Mouse (Mus musculus): ENCODE data around the gene Smad9. TPM values are rescaled to one million over a fixed set of nuclear protein-coding genes. Genes with fewer than 3 reads are reported as not detected.
A peak's percentile ranks its signal among the peaks of the same experiment; 100 is the strongest.

The Smad9 gene
- polyA plus RNA-seq, 1 experiment from 2014 or later = 0.26 TPM

DNA sequence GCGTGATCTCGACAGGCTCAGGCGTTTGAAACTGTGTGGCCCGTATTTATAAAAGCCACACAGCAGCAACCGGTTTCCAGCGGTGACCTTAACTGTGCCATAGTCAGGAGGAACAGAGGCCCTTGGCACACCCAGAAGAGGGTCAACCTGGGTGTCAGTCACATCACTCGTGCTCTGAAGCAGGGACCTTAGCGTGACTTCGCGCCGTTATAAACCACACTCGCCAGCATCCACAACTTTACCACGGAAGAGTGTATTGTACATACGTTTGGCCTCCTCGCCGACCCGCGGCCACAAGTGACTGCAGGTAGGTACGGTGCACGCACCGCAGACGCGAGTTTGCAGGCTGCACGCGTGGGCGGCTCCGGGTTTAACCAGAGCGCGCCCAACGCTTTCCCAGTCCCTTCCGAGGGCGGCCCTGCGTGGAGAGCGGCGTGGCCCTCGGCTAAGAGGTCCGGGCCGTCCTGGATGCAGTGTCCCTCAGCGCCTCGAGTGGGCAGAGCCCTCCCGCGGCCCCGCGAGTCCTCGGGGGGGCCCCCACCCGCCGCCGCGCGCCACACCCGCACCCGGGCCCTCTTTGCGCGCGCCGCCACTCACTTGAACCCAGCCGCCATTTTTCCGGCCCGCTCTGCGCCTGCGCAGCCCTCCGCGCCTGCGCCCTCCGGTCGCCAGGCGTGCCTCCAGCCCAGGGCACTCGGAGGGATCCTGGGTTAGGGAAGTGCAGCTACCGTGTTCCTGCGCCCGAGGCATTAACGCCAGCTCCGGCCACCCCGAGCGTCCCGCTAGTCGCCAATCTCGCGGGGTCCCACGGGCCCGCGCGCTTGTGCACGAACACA lies 20.8 kb upstream of the Smad9 start:
- under 1% methylated on average over 84 of the region's 84 CpGs for whole genome bisulfite sequencing
- no peaks in the 10 kb centered on the region for H3K27me3 ChIP-seq (ENCODE audit: low read depth, poor library complexity, severe bottlenecking)
- H3K4me3 ChIP-seq = peak overlapping the region; percentile 90
- peak overlapping the region; percentile 98 for H3K27ac ChIP-seq
- DNase-seq (ENCODE audit: low spot score) = peak; percentile 95
- H3K9me3 ChIP-seq (replicated peaks) = no peaks in the 10 kb centered on the region
- peaks cover 59% of the 10 kb centered on the region for H3K36me3 ChIP-seq
- H3K4me1 ChIP-seq = peaks cover 30% of the 10 kb centered on the region

- WGBS = under 1% methylated on average over 64 of the region's 65 CpGs
Observed at GRCm38 (mm10) chr3:54735247-54736046, 19.9 kb upstream of the Smad9 start, which contains the start of the genes Exosc8 and Alg5. Exosc8 (minus strand) TSS chr3:54735393. Alg5 (plus strand) TSS chr3:54735539.

DNA sequence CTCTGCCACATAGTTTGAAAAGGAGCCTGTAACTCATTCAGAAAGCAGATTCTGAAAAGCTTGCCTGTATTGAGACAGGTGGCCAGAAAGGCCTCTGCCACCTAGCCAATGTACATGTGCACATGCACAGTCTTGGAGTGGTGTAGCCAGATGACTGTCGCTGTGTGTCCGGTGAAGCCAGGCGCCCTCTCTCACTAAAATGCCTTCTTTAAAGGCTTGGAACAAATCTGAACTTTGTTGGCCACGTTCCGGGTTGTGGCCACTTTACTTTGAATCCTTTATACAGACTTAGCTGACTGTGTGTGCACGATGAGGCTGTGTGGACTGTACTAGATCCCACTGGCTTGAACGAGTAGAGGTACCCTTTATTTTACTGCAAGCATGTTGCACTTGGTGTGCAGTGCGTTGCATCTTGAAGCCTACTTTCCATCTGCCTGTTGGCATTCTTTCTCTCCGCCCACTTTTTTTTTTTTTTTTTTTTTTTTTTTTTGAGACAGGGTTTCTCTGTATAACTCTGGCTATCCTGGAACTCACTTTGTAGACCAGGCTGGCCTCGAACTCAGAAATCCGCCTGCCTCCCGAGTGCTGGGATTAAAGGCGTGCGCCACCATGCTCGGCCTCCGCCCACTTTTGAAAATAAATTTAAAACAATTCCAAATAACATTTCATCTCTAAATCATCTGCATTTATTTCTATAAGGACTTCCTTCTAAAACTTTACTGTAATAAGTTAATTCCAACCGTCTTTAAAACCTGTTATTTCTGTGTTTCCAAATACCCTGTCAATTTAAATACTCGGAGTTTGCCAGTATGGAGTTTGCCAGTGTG lies 19.1 kb upstream of the Smad9 start:
- H3K36me3 ChIP-seq = peaks cover 59% of the 10 kb centered on the region
- peak; percentile 50 for DNase-seq (ENCODE audit: low spot score)

More at GRCm38 (mm10) chr3:54735247-54736046, 19.9 kb upstream of the Smad9 start, which contains the start of the genes Exosc8 and Alg5:
- Histone ChIP-seq H3K4me3 (peak within 1 kb of the TSS; percentile 90), H3K36me3 (peaks cover 59% of the 10 kb centered on the region), H3K27me3 (ENCODE audit: low read depth, poor library complexity, severe bottlenecking) (no peaks in the 10 kb centered on the region), H3K27ac (peak within 1 kb of the TSS; percentile 98), H3K9me3 (replicated peaks) (no peaks in the 10 kb centered on the region), H3K4me1 (peaks cover 30% of the 10 kb centered on the region)
- DNase-seq (ENCODE audit: low spot score) = peak; percentile 99

DNA sequence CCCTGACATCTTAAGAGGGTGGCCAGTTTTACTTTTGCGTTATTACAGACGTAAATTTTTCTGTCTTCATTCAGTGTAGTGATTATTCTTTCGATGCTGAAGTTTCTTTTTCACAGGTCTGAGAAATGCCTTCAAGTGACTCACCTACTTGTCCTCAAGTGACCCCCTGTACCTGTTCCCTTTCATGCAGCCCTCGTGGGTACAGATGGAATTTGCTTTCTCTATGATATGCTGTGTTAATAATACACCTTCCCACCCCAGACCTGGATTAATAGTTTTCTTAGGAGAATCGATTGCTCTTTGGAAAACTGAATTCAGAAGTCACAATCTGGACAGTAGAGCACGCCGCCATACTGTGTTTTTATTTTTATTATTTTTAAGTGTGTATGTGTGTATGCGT lies 18.1 kb upstream of the Smad9 start:
- peaks cover 59% of the 10 kb centered on the region for H3K36me3 ChIP-seq
- 94% methylated on average over 8 of the region's 8 CpGs for WGBS
- peaks cover 21% of the 10 kb centered on the region for H3K4me1 ChIP-seq
- DNase-seq (ENCODE audit: low spot score) = no peak
- no peak overlapping the region for H3K4me3 ChIP-seq
- no peak overlapping the region for H3K27ac ChIP-seq
- H3K27me3 ChIP-seq (ENCODE audit: low read depth, poor library complexity, severe bottlenecking) = no peaks in the 10 kb centered on the region
- H3K9me3 ChIP-seq (replicated peaks) = no peaks in the 10 kb centered on the region

More for the DNA sequence above, 19.1 kb upstream of the Smad9 start:
- Histone ChIP-seq H3K27ac (peak overlapping the region; percentile 98), H3K4me1 (peaks cover 30% of the 10 kb centered on the region), H3K27me3 (ENCODE audit: low read depth, poor library complexity, severe bottlenecking) (no peaks in the 10 kb centered on the region), H3K4me3 (peak overlapping the region; percentile 90), H3K9me3 (replicated peaks) (no peaks in the 10 kb centered on the region)
- WGBS = 65% methylated on average over 18 of the region's 18 CpGs

DNA sequence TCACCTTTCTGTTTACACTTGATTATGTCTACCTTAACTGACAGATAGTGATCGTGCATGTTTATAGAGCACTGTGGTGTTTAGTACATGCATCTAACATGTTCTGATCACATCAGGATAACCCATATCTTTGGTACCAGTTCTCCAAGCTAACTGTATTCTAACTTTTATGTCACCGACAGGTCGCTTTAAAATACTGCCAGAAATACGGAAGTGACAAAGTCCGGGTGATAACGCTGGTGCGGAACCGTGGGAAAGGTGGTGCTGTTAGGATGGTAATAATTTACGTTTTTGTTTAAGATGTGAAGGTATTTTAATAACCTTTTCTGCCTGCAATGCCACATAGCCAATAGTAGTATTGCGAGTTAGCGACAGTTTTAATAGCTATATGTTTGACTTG lies 13.4 kb upstream of the Smad9 start:
- 95% methylated on average over 11 of the region's 11 CpGs for WGBS

DNA sequence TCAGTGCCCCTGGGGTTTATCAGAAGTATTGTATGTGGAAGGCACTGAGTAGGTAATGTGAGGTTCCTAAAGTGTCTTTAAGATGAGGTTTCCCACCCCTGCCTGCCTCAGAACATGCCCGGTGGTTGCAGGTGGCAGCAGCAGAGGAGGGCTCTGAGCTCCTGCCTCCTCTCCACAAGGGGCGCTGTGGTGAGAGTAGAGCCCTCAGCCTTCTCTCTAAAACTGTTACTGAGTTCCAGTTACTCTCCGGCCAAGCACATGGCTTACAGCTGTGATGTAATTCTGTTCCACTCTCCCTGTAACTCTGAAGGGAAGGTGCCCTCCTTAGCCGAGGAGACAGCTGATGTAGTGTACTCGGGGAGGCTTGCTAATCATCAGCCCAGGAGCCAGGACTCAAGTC lies 9.6 kb upstream of the Smad9 start:
- 59% methylated on average over 5 of the region's 5 CpGs for WGBS
- Histone ChIP-seq H3K27ac (no peak overlapping the region), H3K4me1 (no peaks in the 10 kb centered on the region), H3K27me3 (ENCODE audit: low read depth, poor library complexity, severe bottlenecking) (no peaks in the 10 kb centered on the region), H3K36me3 (peaks cover 99% of the 10 kb centered on the region), H3K4me3 (no peak overlapping the region), H3K9me3 (replicated peaks) (no peaks in the 10 kb centered on the region)
- DNase-seq (ENCODE audit: low spot score) = peak; percentile 49

More for the DNA sequence above, 13.4 kb upstream of the Smad9 start:
- DNase-seq (ENCODE audit: low spot score) = no peak
- Histone ChIP-seq H3K4me1 (no peaks in the 10 kb centered on the region), H3K36me3 (peaks cover 93% of the 10 kb centered on the region), H3K4me3 (no peak overlapping the region), H3K27ac (no peak overlapping the region), H3K27me3 (ENCODE audit: low read depth, poor library complexity, severe bottlenecking) (no peaks in the 10 kb centered on the region), H3K9me3 (replicated peaks) (no peaks in the 10 kb centered on the region)

DNA sequence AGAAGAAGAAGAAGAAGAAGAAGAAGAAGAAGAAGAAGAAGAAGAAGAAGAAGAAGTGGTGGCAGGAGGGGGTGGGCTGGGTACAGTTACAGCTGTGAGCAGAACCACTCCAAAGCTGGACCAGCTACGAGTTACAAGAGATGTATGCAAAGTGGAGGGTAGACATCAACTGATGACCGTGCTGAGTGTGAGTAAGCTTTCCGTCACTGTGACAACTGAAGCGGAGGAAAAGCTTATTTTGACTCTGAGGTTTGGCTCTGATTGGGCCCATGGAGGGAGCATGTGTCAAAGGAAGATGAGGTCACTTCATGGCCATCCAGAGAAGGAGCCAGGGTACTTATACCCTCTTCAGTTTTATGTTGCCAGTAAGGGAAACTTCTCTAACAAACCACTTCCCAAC lies 2.0 kb upstream of the Smad9 start:
- peaks cover 32% of the 10 kb centered on the region for H3K36me3 ChIP-seq
- no peak for DNase-seq (ENCODE audit: low spot score)
- WGBS = 76% methylated on average over 4 of the region's 4 CpGs

GRCm38 (mm10) chr3:54756058-54756457 lies 676 bp downstream of the Smad9 start:
- H3K27me3 ChIP-seq (ENCODE audit: low read depth, poor library complexity, severe bottlenecking) = peaks cover 31% of the 10 kb centered on the region
- peak overlapping the region; percentile 78 for H3K4me3 ChIP-seq
- H3K9me3 ChIP-seq (replicated peaks) = no peaks in the 10 kb centered on the region
- peak overlapping the region; percentile 78; the same call in 1 of the 2 replicates for H3K27ac ChIP-seq
- WGBS = under 1% methylated on average over 11 of the region's 11 CpGs
- peaks cover 5% of the 10 kb centered on the region for H3K36me3 ChIP-seq
- peaks cover 21% of the 10 kb centered on the region for H3K4me1 ChIP-seq
- DNase-seq (ENCODE audit: low spot score) = peak; percentile 42

More for the DNA sequence above, 2.0 kb upstream of the Smad9 start:
- Histone ChIP-seq H3K9me3 (replicated peaks) (no peaks in the 10 kb centered on the region), H3K27me3 (ENCODE audit: low read depth, poor library complexity, severe bottlenecking) (peaks cover 31% of the 10 kb centered on the region), H3K4me3 (no peak overlapping the region), H3K27ac (no peak overlapping the region), H3K4me1 (peaks cover 21% of the 10 kb centered on the region)

GRCm38 (mm10) chr3:54757446-54757845 lies 2.1 kb downstream of the Smad9 start:
- Histone ChIP-seq H3K36me3 (no peaks in the 10 kb centered on the region), H3K9me3 (replicated peaks) (no peaks in the 10 kb centered on the region), H3K27ac (no peak overlapping the region), H3K4me1 (peaks cover 21% of the 10 kb centered on the region), H3K4me3 (no peak overlapping the region), H3K27me3 (ENCODE audit: low read depth, poor library complexity, severe bottlenecking) (peaks cover 31% of the 10 kb centered on the region)
- DNase-seq (ENCODE audit: low spot score) = no peak
- 91% methylated on average over 8 of the region's 8 CpGs for WGBS

GRCm38 (mm10) chr3:54759211-54759610 lies 3.8 kb downstream of the Smad9 start:
- WGBS = 84% methylated on average over 9 of the region's 9 CpGs

DNA sequence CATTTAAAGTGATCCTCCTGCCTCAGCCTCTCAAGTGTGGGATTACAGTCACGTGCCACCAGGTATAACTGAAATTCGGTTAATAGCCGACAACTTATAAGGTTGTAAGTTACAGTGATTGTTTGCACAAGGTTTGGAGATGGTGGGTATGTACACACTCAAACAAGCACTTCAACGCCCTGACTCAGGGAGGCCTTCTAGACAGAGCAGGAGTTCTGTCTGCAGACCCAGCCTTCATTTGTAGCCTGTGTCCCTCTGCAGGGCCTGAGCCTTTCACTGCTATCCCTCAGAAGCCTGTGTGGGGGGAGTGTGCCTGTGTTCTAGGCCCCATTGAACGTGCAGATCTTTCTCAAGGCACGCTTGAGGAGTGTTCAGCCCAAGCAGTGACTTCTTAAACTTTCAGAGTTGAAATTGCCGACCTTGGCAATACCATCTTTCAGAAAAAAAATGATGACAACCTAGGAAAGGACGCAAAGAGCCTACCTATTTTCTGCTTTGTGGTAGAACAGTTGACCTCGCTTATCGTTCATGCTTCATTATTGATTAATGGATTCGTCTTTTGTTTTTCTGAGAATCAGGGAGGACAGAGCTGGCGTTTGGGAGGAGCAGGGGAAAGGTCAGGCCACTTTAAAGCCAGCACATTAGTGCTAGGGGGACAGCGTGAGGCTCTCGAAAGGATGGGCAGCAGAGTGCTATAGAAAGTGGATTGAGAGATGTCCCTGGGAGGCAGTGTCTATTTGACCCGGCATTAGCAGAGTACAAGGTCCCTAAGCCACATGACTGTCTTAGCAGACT lies 5.1 kb downstream of the Smad9 start:
- Histone ChIP-seq H3K4me1 (peaks cover 22% of the 10 kb centered on the region), H3K36me3 (no peaks in the 10 kb centered on the region), H3K27me3 (ENCODE audit: low read depth, poor library complexity, severe bottlenecking) (peaks cover 17% of the 10 kb centered on the region), H3K27ac (no peak overlapping the region), H3K9me3 (replicated peaks) (no peaks in the 10 kb centered on the region), H3K4me3 (no peak overlapping the region)
- DNase-seq (ENCODE audit: low spot score) = no peak
- 72% methylated on average over 15 of the region's 15 CpGs for WGBS

More at GRCm38 (mm10) chr3:54759211-54759610, 3.8 kb downstream of the Smad9 start:
- no peak for DNase-seq (ENCODE audit: low spot score)
- no peak overlapping the region for H3K4me3 ChIP-seq
- no peaks in the 10 kb centered on the region for H3K9me3 ChIP-seq (replicated peaks)
- no peaks in the 10 kb centered on the region for H3K36me3 ChIP-seq
- peaks cover 30% of the 10 kb centered on the region for H3K27me3 ChIP-seq (ENCODE audit: low read depth, poor library complexity, severe bottlenecking)
- H3K4me1 ChIP-seq = peaks cover 25% of the 10 kb centered on the region
- no peak overlapping the region for H3K27ac ChIP-seq

Measured in limb, embryonic 10.5 days (tissue).